Mouse (Mus musculus) stomach, postnatal 0 days (tissue): ENCODE results near the gene Gm11060.

Experiments used
- CTCF ChIP-seq: IDR thresholded peaks from 2 replicates; pipeline ENCODE4 v1.5.1; 2016; ENCODE audit warnings: antibody characterized with exemption, low read depth, mild to moderate bottlenecking, moderate library complexity
- EP300 ChIP-seq: optimal IDR thresholded peaks from 2 replicates; pipeline ENCODE3; 2016; ENCODE audit warnings: antibody characterized with exemption

DNA sequence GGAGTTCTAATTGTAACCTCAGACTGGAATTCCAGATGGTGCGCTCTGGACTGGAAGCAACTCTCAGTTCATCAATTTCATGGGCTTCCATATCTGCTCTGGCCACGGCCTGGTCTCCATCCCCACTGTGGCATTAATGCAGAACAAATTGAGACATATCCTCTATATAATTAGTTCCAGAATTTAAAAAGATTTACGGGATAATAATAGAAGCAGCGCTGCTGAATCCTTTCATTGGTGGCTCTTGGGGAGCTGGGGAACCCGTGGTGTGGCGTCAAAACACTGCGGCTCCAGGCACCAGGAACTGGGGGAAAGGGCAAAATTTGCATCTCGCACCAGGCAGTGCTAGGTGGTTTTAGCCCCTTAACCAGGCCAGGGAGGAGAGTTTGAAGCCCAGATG, 30.4 kb downstream of the Gm11060 start:
- no peak for TF ChIP-seq CTCF
- no peak for TF ChIP-seq EP300
